Mouse (Mus musculus) left cerebral cortex, adult 9 months (tissue): ENCODE measurements at regions not wholly inside any gene's neighbourhood (a gene's known extent, or its start where the extent isn't known, plus 50 kb on each side); places are given as distances from the start of the nearest gene placed in this dataset.
"Not testable (repeated sequence)": the region's sequence is repeated elsewhere in the genome, so short reads cannot be mapped to it uniquely, and the experiment has no call there.

Experiments
- DNase-seq, 2 experiments: peaks; one replicate each; pipeline ENCODE4 v3.0.0; 2022; ENCODE audit warnings: low spot score in 2 of 2

DNA sequence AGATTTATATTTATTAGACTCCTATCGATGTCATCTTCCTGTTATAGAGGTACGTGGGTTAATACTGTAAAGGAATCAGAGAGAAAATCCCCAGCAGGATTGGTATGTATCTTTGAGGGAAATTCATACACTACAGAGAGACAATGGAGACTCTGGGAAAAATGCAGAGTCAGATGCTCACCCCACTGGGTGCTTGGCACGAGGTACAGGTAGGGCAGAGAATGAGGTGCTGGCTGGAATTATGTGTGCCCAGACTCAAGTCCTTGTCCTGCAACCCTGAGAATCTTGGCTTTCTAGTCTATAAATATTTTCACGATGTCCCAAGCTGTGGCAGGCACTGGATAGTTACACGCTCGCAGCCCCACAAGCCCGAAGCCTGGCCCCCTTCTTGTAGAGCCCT, 57.8 kb upstream of the Cry1 start:
- DNase-seq: no peak

- DNase-seq: no peak
Measured at GRCm38 (mm10) chr10:85243556-85243955, 58.7 kb upstream of the Cry1 start.

DNA sequence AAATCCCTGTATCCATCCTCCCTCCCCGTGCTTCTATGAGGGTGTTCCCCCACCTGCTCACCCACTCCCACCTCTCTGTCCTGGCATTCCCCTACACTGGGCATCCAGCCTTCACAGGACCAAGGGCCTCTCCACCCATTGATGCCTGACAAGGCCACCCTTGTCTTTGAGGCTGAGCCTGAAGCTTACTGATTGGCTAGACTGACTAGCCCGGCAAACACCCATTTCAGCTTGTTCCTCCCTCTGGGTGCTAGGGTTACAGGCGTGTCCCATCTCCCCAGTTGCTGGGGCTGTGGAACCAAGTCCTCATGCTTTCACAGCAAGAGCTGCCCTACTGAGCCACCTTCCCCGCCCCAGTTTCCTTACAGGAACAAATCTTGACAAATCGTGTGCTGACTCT, 80.9 kb upstream of the Cry1 start:
- peak in 1 of 2 experiments; percentile 23 for DNase-seq

DNA sequence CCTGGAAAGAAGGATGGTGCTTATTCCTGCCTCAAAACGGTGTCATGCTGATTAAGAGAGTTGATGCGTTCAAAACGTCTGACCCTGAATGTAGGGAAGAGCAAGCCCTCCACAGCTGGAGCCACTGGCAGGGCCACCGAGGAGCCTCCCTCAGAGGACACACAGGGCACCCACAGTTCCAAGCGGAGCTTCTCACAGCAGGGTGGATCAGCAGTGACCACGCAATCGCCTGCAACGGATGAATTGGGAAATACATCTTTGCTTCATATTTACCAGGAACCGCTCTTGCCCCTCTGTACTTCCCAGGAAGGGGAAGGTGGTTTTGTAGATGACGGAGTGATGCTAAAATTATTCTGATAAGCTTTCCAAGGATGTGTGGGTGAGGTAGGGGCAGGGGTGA, 81.3 kb upstream of the Cry1 start:
- DNase-seq: no peak

DNA sequence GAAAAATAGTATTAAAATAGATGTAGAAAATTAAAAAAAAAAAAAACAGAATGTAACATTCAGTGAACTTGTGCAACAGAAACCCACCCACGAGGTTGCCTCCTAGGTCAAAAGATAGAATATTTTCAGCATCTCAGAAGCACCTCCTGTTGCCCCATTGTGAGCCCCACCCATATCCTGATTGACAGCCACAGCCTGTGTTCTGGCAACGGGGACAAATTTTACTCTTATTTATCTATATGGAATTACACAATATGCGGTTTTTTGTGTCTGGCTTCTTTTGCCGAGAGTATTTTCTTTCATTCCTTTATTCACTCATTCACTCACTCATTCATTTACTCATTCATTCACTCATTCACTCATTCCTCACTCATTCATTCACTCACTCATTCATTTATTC, 81.9 kb upstream of the Cry1 start:
- no peak for DNase-seq

DNA sequence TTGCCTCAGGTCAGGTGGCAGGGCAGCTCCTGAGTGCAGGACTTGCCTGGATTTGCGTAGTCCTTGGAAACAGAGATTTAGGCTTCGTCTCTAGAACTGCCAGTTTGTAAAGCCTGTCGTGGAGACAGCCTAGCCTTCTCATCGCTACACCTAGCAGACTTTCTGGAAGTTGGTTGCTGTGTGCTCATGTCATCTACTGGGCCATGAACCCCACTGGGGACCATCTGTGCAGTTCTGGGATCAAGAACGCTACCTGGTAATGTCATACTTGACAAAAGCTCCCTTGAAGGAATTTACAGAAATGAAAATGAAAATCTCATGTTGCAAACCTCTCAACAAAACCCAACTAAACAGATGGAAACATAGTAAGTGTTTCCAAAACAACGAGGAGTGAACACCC, 85.3 kb upstream of the Cry1 start:
- no peak for DNase-seq

GRCm38 (mm10) chr10:85276793-85277192, 91.9 kb upstream of the Cry1 start:
- no peak for DNase-seq

DNA sequence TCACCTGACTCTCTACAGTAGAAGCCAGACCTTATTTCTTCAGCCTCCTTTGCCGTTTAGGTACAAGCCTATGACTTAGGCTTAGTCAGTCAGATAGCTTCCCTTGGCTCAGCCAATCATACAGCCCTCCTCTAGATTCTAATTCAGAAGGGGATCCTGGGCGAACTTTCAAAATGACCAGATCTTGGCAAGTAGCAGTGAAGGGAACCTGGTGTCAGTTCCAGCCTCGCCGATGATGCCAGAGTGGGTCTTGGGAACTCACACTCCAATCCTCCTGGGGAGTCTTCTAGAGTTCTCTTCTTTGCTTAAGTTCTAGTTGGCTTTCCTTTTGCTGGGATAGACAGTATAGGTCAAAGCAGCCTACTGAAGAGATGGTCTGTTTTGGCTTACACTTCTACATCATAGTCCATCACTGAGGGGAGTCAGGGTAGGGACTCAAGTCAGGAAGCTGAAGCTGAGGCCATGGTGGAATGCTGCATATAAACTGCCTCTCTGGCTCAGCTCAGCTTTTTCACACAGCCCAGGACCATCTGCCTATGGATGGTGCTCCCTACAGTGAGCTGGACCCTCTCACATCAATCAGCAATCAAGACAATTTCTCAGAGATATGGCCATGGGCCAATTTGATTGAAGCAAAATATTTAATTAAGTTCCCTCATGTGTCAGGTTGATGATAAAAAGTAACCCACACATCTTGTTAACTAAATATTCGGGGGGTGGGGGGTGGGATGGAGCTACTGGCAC, 94.7 kb upstream of the Btbd11 start:
- no peak for DNase-seq

- no peak for DNase-seq
Measured at GRCm38 (mm10) chr10:85292477-85292855, 94.1 kb upstream of the Btbd11 start.

DNA sequence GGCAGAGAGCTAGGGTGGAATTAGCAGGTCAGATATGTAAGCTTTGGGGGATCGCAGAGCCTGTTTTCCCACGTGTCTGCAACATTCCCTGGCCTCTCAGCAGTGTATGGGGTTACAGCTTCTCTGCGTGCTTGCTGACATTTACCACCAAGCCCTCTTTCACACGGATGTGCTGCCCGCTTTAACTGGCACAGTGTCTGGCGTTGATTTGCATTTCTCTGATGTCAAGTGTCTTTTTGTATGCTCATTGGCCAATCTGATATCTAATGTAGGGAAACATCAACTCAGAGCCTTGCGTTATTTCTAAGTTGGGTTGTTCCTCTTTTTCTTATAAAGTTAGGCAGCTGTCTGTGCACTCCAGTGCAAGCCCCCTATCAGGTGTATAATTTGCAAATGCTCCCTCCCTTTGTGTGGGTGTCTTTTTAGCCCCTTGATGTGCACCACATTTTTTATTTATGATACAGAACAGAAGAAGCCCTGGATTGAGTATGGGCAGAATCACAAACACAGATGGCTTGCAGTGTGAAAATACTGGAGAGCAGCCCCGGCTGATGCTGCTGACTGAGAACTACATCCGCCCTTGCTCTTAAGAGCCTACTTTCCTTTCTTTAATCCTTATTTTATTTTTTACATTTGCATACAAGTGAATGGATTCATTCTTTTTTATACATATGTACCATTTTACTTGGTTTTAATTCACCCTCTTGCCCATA, 93.4 kb upstream of the Btbd11 start:
- DNase-seq: no peak

GRCm38 (mm10) chr10:85295133-85295887, 91.3 kb upstream of the Btbd11 start:
- no peak for DNase-seq

GRCm38 (mm10) chr10:85311781-85312180, 74.8 kb upstream of the Btbd11 start:
- no peak for DNase-seq

DNA sequence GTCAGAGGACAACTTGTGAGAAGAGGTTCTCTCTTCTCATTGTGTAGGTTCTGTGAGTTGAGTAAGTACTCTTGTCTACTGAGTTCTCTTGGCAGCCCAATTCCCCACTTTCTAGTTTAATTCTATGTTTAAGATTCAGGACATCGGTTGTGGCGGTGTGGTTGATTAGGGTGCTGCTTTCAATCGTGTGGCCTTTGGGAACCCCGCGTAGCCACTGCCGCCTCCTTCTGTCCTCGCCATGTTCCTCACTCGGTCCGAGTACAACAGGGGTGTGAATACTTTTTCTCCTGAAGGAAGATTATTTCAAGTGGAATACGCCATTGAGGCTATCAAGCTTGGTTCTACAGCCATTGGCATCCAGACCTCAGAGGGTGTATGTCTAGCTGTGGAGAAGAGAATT, 73.3 kb upstream of the Btbd11 start:
- not testable (repeated sequence) for DNase-seq

GRCm38 (mm10) chr10:85320971-85321370, 65.6 kb upstream of the Btbd11 start:
- no peak for DNase-seq

DNA sequence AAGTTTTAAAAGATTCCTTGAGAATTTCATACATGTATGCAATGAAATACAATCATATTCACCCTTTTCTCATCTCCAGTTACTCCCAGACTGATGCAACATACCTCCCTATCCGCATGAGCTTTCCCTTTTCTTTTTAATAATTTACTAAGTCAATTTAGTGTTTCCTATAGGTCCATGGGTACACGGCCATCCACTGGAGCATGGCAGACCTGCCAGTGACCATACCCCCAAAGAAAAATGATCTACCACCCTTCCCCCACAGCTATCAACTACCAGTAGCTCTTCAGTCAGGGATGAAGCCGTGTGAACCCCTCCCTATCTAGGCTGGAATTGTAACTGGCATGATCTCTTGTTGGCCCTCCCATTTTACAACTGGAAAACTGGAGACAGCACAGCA, 64.3 kb upstream of the Btbd11 start:
- DNase-seq: no peak

DNA sequence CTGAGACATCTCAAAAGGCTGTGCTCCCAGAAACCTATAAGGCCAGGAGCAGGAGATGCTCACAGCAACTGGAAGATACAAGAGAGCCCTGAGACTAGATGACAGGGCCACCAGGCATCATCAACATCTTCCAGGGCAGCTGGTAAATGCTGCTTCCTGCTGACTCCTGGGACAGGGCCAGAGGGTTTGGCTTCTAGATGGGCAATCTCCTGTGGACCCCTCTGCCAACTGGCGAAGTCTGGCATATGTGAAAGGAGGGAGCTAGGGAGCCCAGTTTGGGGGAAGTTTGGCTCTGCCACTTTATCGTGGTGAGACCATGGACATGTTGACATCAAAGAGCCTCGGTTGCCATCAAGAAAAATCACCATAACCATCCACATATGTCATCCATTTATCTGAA, 57.2 kb upstream of the Btbd11 start:
- no peak for DNase-seq

DNA sequence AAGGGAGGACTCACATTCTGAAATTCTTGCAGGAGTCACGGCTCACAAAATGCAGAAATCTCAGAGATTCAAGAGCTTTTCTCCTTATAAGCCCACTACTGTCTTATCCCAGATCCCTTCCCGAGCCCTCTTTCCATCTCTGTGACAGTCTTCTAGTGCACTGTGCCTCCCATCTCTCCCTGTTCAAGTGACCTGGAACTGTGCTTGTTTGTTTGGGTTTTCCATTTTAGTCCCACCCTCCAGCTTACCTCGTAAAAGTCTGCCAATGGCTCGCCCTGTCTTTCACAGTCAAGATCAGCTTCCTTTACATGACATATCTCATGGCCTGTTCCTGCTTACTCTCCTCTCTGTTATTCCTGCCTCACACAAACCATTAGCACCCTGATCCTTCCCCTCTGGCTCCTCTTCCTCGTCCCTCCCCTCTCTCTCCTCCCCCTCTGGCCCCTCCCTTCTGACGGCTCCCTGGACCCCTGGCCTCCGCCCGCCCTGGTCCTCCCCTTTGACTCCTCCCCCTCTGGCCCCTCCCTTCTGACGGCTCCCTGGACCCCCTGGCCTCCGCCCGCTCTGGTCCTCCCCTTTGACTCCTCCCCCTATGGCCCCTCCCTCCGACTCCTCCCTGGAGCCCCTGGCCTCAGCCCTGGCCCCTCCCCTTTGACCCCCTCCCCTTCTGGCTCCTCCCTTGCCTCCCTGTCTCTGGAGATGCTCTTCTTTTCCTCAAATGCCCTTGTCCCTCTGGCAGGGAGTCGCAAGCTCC, 55.5 kb upstream of the Btbd11 start:
- no peak for DNase-seq
